Mouse (Mus musculus): ENCODE results near the gene Faap100.

- TF ChIP-seq POLR2A (IDR thresholded peaks at IDR 0.05; ENCODE audit: low read depth, low read length) (no peak), CTCF (conservative IDR thresholded peaks at IDR 0.05; ENCODE audit: insufficient read depth, insufficient read length, low read depth, low read length) (no peak)
Observed at GRCm38 (mm10) chr11:120341661-120342060, 36.9 kb downstream of the Faap100 start.
